Mouse (Mus musculus) lung, adult 2 months (tissue): ENCODE measurements around the gene Mical3. TPM values are rescaled to one million over a fixed set of nuclear protein-coding genes. Genes with fewer than 3 reads are reported as not detected.
"Not testable (repeated sequence)": the region's sequence is repeated elsewhere in the genome, so short reads cannot be mapped to it uniquely, and the experiment has no call there.

Experiments used
- DNase-seq: peaks from one replicate; pipeline ENCODE4 v3.0.0; 2022
- H3K4me1 ChIP-seq: fragments of 200-500 bp; 2 replicates; pipeline ENCODE4 v1.6.1; 2011; ENCODE audit warnings: low read length; ENCODE audit not compliant: control insufficient read depth, insufficient read depth
- H3K4me3 ChIP-seq: fragments of 200-500 bp; replicated peaks from 2 replicates; pipeline ENCODE3; 2011; ENCODE audit warnings: low read depth, mild to moderate bottlenecking, control low read depth, low read length; ENCODE audit errors: extremely low read depth
- CTCF ChIP-seq: fragments of 200-500 bp; IDR thresholded peaks from 2 replicates; pipeline ENCODE4 v1.5.1; 2011; ENCODE audit warnings: mild to moderate bottlenecking, low read length, control low read depth; ENCODE audit not compliant: insufficient read depth
- POLR2A ChIP-seq: fragments of 200-500 bp; IDR thresholded peaks from 2 replicates; pipeline ENCODE4 v1.6.1; 2011; ENCODE audit warnings: low read depth, mild to moderate bottlenecking, control low read depth, low read length, borderline replicate concordance; ENCODE audit errors: extremely low read depth
- WGBS: fragments of 180-500 bp; shearing (Covaris S2); methylation state at CpG from one replicate; pipeline ENCODE4 v1.1.7; 2018; 5-methylcytosine and 5-hydroxymethylcytosine counted together
- polyA plus RNA-seq: library from polyadenylated mRNA; depleted of rRNA; stranded (reverse); fragments of >200 nt; gene quantifications from 2 replicates; pipeline ENCODE4 v1.2.3, GENCODE M21; 2012

Mical3 gene
- polyA plus RNA-seq, 1 experiment: 24.3 TPM

DNA sequence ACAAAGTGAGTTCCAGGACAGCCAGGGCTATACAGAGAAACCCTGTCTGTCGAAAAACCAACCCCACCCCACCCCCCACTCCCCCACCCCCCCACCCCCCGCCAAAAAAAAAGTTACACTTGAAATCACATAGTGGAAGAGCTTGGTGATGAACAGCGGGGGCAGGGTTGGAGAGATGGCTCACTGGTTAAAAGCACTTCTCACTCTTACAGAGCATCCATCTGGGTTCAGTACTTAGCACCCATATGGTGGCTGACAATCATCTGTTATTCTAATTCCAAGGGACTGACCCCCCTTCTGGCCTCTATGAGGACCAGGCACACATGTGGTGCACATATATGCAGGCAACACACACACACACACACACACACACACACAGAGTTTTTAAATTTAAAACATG, 212.8 kb downstream of the Mical3 start:
- TF ChIP-seq POLR2A: no peak
- TF ChIP-seq CTCF: no peak
- DNase-seq: no peak
- no peak overlapping the region for H3K4me3 ChIP-seq
- H3K4me1 ChIP-seq: no peaks in the 10 kb centered on the region; the same call in 1 of the 2 replicates
- 60% methylated on average over 3 of the region's 3 CpGs for WGBS

DNA sequence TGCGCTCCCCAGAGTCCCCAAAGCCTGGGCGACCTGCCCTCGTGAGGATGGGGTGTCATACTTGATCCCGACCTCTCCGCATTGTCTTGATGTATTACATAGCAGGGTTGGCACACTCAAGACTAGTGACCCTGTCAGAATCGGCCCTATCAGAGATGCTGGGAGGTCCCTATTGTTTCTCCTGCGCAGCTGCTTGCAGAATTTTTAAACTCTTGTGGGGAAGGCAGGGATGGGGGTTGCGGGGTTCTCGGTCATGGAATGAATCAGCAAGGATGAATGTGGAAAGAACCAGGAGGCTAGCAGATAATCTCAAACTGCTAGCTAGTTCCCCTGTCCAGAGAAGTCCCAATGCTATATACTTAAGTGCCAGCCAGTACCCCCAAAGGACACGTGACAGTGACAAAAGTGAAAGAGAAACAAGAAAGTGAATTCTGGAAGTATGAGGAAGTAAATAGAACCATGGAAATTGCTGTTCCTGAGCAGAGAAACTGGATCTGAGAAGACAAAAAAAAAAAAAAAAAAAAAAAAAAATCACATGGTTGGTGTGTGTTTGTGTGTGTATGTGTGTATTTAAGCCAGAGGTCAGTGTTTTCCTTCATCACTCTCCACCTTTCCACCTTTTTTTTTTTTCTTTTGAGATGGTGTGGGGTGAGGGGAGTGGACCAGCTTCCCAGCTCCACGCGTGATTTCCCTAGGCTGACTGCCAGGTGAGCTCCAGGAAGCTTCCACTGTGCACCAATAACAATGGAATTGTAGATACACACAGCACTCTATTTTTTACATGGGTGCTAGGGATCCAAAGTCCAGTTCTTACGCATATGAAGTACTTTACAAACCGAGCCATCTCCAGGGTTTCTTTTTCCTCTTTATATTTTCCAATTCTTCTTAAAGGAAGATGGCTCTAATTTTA, 213.6 kb downstream of the Mical3 start:
- not testable (repeated sequence) for H3K4me1 ChIP-seq
- DNase-seq: peak; percentile 25
- peak overlapping the region; percentile 73 for H3K4me3 ChIP-seq
- WGBS: 9% methylated on average over 13 of the region's 14 CpGs

GRCm38 (mm10) chr6:120916074-120916971, 214.5 kb downstream of the Mical3 start, which contains the start of gene Bid:
TSS of gene Bid (minus strand) at chr6:120916853.
- WGBS: 3% methylated on average over 67 of the region's 67 CpGs
- TF ChIP-seq POLR2A (peak; percentile 25; the same call in 1 of the 2 replicates), CTCF (no peak)
- peaks cover 3% of the 10 kb centered on the region; the same call in 1 of the 2 replicates for H3K4me1 ChIP-seq
- H3K4me3 ChIP-seq: peak within 1 kb of the TSS; percentile 73
- peak; percentile 93 for DNase-seq

DNA sequence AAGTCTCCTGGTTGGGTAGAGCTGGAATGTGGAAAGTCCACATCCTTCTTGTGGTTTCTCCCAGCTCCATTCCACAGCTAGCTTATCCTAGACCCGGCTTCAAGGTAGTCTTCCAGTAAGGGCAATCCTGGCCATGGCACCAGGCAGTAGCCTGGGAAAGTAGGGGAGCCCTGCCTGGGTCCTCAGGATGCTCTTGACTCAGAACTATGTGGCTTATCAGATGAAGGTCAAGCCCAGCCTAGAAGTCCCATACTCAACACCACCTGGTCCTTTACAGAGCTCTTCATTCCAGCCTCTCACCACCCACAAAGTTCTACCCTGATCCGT, 215.2 kb downstream of the Mical3 start:
- H3K4me3 ChIP-seq: no peak overlapping the region
- peaks cover 3% of the 10 kb centered on the region; the same call in 1 of the 2 replicates for H3K4me1 ChIP-seq
- 57% methylated on average over 2 of the region's 2 CpGs for WGBS

GRCm38 (mm10) chr6:120914911-120915648, 215.7 kb downstream of the Mical3 start:
- 37% methylated on average over 9 of the region's 9 CpGs for WGBS
- TF ChIP-seq CTCF (peak; percentile 61; the same call in 1 of the 2 replicates), POLR2A (no peak)
- Histone ChIP-seq H3K4me1 (peaks cover 3% of the 10 kb centered on the region; the same call in 1 of the 2 replicates), H3K4me3 (no peak overlapping the region)
- DNase-seq: peak; percentile 23

More for the DNA sequence above, 215.2 kb downstream of the Mical3 start:
- DNase-seq: no peak
- no peak for TF ChIP-seq CTCF

DNA sequence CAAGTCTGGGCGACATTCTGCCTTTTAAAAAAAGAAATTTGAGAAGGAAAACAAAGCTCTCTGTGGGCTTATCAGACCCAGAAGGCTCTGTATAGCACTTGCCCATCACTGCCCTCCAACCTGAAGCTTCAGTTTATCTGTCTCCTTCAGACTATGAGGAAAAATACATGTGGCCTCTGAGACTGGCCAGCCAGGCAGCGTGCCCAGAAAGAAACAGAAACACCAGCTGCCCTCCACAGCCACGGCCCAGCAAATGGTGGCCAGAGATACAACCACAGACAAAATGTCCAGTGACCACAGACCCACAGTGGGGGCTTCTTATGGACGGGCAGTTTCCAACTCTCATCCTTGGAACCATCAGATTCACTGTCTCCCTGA, 216.3 kb downstream of the Mical3 start:
- DNase-seq: no peak
- Histone ChIP-seq H3K4me1 (peaks cover 3% of the 10 kb centered on the region; the same call in 1 of the 2 replicates), H3K4me3 (no peak overlapping the region)
- 63% methylated on average over 4 of the region's 4 CpGs for WGBS
- TF ChIP-seq POLR2A: no peak
- no peak for TF ChIP-seq CTCF

DNA sequence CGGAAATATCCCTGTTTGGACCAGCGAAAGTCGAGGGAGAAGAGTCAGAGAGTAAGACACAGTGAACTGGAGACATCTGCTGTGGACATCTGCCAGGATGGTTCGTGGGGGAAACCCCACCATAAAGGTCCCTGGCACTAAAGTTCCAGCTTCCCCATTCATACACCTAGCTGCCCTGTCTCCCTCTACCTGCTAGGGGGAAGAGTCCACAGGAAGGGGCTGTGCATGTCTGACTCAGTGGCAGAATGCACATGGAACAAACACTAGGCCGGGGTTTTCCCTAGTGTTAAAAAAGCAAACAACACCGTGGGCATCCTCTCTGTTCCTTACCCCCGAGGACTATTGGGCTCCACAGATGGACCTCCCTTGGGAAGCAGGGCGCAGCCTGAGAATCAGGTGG, 217.0 kb downstream of the Mical3 start:
- H3K4me3 ChIP-seq: no peak overlapping the region
- TF ChIP-seq POLR2A (no peak), CTCF (no peak)
- no peak for DNase-seq
- H3K4me1 ChIP-seq: peaks cover 3% of the 10 kb centered on the region; the same call in 1 of the 2 replicates
- WGBS: 80% methylated on average over 8 of the region's 8 CpGs

GRCm38 (mm10) chr6:120912931-120913330, 217.9 kb downstream of the Mical3 start:
- TF ChIP-seq POLR2A (no peak), CTCF (no peak)
- peaks cover 3% of the 10 kb centered on the region; the same call in 1 of the 2 replicates for H3K4me1 ChIP-seq
- H3K4me3 ChIP-seq: no peak overlapping the region
- no peak for DNase-seq
- WGBS: 33% methylated on average over 2 of the region's 2 CpGs
